Mouse (Mus musculus): ENCODE data around the gene Serpina1c. TPM values are rescaled to one million over a fixed set of nuclear protein-coding genes. Genes with fewer than 3 reads are reported as not detected.

The Serpina1c gene
- polyA plus RNA-seq (2012; rRNA removed) = 0.21 and 0.30 TPM in 2 replicates

GRCm38 (mm10) chr12:103904837-103905340, at the start of gene Serpina1c:
Gene Serpina1c (minus strand): TSS chr12:103904887.

GRCm38 (mm10) chr12:103863101-103863974, 41.3 kb downstream of the Serpina1c start, which contains the start of gene Serpina1a:
Gene Serpina1a (minus strand): TSS chr12:103863562.

Other genes starting within 250 kb of the Serpina1c start
- not detected in 2 replicates for gene Serpina6, start 247.7 kb downstream of the Serpina1c start, polyA plus RNA-seq (2012; rRNA removed)
- not detected in 2 replicates for gene Serpina16, start 228.7 kb downstream of the Serpina1c start, polyA plus RNA-seq (2012; rRNA removed)
- not detected in 2 replicates for gene Serpina1f, start 209.4 kb downstream of the Serpina1c start, polyA plus RNA-seq (2012; rRNA removed)
- gene Serpina1d, start 131.3 kb downstream of the Serpina1c start, polyA plus RNA-seq (2012; rRNA removed) = 0.23 TPM in 2 replicates
- gene Serpina1b, start 74.5 kb downstream of the Serpina1c start, polyA plus RNA-seq (2012; rRNA removed) = 0.48 and 0.62 TPM in 2 replicates
- gene Serpina1a, start 41.3 kb downstream of the Serpina1c start, polyA plus RNA-seq (2012; rRNA removed) = 0.31 TPM in 1 of 2 replicates, not detected in the other
- gene Serpina1e, start 54.1 kb upstream of the Serpina1c start, polyA plus RNA-seq (2012; rRNA removed) = 0.32 and 0.49 TPM in 2 replicates
- 0.09 TPM in 1 of 2 replicates, not detected in the other for gene Serpina11, start 85.1 kb upstream of the Serpina1c start, polyA plus RNA-seq (2012; rRNA removed)
- gene Serpina9, start 108.9 kb upstream of the Serpina1c start, polyA plus RNA-seq (2012; rRNA removed) = 0.81 and 1.5 TPM in 2 replicates
- gene Serpina12, start 139.6 kb upstream of the Serpina1c start, polyA plus RNA-seq (2012; rRNA removed) = not detected in 2 replicates
- not detected in 2 replicates for gene Serpina5, start 196.2 kb upstream of the Serpina1c start, polyA plus RNA-seq (2012; rRNA removed)
- gene Serpina3a, start 207.8 kb upstream of the Serpina1c start, polyA plus RNA-seq (2012; rRNA removed) = not detected in 2 replicates
- gene Serpina3b, start 223.1 kb upstream of the Serpina1c start, polyA plus RNA-seq (2012; rRNA removed) = not detected in 2 replicates
- 0.60 and 0.78 TPM in 2 replicates for gene Serpina3c, start 249.0 kb upstream of the Serpina1c start, polyA plus RNA-seq (2012; rRNA removed)